Mouse (Mus musculus): ENCODE data around the gene Banp.

DNA sequence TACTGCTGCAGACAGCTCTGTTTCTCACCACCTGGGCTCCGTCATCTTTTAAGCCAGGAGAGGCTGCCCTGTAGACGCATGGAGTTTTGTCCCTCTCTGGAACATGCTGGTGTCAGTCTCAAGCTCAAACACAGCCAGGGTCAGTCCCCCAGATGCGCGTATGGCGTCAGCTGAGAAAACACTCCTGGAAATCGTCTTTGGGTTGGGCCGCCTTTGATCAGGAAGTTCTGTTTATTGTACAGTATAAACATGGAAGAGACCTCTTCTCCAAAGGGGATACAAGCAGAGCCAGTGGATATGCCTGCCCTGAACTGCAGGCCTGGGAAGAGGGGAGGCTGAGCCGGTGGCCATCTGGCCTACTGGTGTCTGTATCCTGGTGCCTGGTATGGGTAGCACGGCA, 124.9 kb downstream of the Banp start:
- no peak for TF ChIP-seq CTCF (IDR thresholded peaks at IDR 0.05; ENCODE audit: low read depth, low read length)
- no peak for TF ChIP-seq GATA2 (IDR thresholded peaks at IDR 0.05; ENCODE audit: borderline replicate concordance, low read depth, low read length)
- no peak for TF ChIP-seq POLR2AphosphoS5 (IDR thresholded peaks at IDR 0.05; ENCODE audit: insufficient replicate concordance, low read depth, low read length)
- no peak for TF ChIP-seq TAL1 (conservative IDR thresholded peaks at IDR 0.05; ENCODE audit: low read depth, low read length)
- TF ChIP-seq GATA1 (IDR thresholded peaks at IDR 0.05; ENCODE audit: borderline replicate concordance, low read length) = no peak
